Mouse (Mus musculus) cerebellum, adult 9-11 months (tissue): ENCODE data around the gene Phc1.
A peak's percentile ranks its signal among the peaks of the same experiment; 100 is the strongest.

Source experiments
- DNase-seq: peaks from one replicate; pipeline ENCODE4 v3.0.0; 2022

Gene Phc1

DNA sequence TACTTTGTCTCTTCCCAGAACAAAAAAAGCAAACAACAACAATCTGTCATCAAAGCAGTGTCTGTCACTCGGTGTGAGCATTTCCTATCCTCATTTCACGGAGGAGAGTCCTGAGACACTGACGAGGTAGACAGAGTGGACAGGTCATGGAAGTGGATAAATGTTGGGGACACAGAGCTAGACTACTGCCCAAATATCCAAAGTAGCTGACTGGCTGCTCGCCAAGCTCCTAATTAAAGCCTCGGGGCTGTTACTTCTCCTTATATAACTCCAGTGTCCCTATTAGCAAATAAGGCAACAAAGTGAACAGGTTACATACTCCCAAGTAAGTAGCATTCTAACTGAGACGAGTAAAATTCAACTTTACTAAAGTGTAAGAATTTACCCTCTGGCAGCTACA is 2.8 kb downstream of the Phc1 start:
- peak; percentile 30 for DNase-seq

DNA sequence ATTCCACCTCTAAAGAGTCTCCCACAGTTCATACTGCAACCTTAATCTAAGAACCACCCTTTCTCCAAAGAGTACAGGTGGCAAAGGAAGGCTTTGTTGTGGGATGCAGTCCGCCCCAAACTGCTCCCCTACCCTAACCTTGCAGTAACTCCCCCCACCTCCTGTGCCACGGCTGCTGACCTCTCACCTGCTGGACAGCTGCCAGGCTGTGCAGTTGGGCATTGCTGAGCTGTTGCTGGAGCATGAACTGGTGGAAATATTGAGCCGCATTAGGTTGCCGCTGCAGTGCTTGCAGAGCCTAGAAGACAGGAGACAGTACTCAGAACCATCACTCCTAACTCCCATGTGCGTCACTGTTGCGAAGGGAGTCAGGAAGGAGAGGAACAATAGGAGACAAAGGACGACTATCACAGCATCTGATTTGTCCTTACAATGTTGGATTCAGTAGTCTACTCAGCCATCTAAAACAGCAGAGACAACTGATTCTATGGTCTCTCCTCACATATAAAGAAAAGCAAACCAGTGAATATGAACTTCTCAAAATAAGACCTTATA is 5.5 kb downstream of the Phc1 start:
- no peak for DNase-seq

DNA sequence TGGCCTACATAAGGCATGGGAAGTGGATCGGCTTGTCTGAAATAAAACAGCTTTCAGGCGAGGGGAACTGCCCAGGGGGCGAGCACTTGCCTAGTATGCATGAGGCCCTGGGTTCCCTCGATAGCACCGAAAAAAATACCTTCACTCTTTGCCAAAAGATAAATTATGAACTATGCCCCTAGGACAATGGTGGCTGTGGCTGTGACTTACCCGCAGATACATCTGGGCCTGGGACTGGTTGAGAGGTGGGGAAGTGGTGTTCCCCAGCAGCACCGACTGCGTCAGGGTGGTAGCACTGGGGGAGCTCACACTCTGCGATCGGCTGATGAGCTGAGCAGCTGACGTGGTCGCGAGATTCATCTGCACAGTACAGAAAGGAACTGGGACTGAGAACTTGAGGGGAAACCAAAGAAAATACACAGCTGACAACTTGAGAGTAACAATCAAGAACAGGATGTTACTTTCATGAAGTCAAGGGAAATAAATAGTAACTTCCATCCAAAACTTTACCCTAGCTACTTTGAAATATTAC is 7.2 kb downstream of the Phc1 start:
- DNase-seq, result no peak

DNA sequence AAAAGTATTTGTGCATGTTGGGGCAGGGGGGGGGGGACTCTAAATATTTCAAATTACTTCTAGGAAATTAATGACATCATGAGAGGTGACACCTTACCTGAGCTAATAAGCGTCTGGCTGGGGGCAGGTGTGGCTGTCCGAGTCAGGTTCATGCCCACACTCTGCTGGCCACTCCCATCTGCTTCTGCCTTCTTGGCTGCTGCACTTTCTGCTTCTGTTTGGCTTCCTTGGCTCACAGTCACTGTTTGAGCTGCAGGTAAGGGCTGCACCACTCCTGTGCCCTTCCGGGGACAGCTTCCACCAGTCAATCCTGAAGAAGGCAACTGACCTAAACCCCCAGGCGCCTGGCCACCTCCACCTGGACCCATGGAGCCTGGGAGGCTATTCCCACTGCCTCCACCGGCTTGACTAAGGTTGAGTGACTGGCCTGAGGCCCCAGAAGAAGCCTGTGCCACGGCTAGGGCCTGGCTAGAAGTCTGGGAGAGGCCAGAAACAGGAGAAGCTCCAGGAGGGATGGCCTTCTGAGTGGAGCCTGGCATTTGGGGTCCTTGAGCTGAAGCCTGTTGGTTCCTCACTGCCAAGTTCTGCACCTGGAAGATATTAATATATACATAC is 14.9 kb downstream of the Phc1 start:
- no peak for DNase-seq

DNA sequence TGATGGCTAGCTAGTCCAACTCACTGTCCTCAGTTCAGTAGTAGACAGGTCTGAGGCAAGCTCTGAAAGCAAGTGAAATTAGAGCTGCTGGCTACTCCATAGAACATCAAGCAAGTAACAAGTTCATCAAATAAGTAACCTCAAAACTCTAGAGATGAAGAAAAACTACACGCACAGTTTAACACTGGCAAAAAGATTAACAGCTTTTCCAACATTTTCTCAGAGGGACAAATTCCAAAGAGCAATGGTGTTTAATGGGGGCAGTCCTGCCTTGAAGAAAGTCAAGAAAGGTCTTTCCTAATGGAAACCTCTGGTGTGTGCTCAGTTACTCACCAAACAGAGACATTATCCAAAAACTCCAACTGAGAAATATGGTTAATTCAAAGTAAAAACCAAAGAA is 21.6 kb downstream of the Phc1 start:
- no peak for DNase-seq

DNA sequence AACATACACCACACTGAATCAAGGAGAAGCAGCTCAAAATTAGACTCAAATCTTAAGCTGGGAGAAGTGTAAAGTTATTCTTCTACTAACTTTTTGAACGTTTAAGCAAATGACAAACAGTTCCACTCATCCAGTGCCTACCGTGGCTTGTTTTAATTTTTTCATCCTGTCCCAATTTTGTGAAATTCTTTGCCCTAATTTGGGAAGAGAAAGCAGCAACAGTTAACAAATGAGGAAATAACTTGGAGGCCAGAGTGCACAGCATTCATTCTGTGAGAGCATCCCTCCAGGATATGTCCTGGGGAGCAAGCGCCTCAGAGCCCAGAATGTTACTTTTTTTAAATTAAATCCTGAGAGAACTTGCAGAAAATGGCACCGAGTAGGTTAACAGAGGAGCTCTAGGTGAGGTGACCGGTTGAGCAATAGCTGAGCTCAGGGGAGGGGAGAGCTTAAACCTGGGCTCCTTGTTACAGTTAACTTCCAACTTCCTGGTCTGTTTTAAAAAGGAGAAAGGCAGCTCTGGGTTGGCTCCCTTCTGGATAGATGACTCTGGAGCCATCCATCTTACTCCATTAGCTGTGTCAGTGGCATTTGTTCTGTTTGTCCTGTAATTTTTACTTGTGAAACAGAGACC is 30.1 kb downstream of the Phc1 start:
- DNase-seq, result no peak

DNA sequence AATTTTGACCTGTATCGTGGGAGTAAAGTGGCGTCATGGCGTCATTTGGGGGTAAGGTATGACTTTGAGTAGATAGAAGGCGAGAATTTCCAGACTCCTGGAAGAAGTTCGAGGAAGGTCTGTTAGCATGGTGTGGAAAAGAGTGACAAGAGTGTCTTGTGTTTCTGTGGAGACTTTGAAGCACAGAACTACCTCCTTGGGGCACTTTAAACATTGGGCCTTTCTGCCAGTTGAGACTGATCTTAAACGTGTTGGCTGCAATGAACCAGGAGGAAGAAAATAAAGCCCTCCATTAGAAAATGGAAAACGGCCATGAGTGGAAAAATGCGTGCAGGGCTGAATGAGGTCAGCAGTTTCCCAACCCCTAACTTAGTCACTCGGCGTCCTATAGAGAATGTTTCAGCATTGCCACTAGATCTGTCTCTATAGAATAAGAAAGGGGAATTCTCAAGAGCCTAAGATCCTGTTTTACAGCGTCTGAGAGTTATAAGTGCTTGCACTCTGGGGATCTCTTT is 30.9 kb downstream of the Phc1 start:
- peak; percentile 28 for DNase-seq

DNA sequence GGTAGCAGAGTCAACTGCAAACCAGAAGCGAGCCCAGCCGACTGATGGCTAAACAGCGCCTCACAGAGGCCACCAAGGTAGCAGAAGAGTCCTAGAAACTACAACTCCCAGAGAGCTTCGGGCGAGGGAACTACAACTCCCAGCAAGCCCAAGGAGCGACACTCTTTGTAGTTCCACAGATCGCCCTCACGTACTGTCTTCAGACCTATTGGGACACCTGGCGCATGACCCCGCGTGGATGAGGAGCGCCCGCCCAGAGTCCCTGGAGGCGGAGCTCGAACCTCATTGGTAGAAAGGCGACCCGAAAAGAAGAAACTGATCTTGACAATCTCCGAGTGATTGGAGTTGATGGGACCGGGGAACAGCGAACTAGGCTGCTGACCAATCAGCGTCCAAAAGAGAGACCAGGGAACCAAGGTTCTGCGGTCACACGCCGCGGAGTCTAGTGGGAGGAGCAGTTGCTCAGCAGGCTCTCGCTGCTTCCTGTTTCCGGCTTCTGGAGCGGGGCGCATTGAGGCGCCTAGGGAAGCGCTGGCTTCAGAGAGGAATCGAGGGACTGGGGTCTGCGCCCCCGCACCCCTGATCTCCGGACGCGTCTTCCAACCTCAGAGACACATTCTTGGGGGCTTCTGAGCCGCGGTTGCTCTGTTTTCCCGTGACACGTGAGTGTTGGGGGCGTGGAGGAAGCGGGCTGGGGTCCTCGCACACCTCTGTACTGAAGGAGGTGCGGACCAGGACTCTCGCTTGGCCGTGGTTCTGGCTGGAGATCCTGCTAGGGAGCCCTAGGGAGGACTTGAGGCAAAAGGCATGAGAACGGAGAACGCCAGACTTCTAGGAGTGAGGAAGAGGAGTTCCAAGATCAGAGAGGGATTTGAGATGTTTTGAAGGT is 31.6 kb downstream of the Phc1 start, which contains the start of gene M6pr:
M6pr (plus strand) TSS at position 216 of the 889 bp plus-strand sequence.
- peak; percentile 99 for DNase-seq

DNA sequence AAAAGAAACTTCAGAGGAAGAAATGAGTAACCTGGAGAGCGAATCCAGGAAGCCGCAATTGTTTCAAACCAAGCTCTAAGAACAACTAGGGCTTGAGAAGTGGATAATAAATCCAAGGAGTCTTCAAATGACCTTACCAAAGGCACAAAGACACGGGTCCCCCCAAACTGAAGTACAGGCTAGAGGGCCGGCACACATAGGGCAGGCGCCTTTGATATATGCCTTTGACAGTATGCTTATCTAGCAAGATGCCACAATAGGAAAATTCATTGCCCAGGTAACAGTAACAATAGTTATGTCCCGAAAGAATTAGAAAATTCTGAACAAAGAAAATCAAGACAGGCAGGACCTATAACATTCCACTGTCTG is 32.2 kb downstream of the Phc1 start:
- DNase-seq, result no peak

DNA sequence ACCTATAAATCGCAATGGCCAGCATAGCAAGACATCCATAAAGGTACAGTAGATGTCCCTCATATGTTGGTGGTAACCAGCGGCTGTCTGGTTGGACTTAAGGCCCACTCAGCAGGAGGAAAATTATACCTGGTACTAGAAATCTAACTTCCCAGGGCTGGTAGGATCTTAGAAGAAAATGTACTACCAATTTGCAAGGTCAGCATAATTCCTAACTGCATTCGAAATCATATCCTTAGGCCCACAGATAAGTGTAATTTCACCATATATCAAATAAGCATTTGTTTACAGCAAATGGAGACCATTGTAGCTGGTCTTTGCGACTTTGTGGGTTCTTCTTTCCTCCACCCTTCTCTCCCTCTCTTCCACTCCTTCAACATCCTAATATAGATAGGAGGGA is 33.7 kb downstream of the Phc1 start:
- no peak for DNase-seq

DNA sequence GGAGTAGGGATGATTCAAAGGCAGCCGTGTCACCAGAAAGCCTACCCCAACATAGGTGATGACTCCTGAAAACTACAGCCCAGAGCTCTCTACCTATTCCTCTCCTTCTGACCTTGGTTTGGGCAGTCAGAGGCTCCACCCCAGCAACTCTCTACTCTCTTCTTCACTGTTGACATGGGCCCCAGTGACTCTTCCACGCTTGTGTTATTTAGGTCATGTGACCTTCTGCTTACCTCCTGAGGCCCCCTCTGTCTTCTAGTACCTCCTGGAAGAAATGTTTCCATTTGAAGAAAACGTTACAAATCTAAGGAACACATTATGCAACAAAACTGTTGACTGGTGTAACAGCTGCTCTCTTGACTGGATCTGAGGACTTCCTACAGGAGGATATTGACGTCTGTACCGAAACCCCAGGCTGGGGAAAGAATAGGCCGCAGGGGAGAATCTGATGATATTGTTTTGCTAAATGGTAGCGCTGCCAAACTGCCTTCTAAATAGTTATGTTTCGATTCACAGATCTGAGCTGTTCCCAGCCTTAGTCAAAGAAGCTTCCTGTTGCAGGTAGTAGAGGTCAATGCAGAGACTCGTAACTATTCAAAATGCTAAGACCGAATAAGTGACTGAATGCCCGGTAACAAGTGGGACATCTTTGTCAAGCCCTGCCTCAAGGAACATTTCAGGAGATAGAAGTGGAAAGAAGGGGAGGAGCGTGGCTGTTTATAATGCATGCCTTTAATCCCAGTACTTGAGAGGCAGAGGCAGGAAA is 35.4 kb downstream of the Phc1 start:
- no peak for DNase-seq

DNA sequence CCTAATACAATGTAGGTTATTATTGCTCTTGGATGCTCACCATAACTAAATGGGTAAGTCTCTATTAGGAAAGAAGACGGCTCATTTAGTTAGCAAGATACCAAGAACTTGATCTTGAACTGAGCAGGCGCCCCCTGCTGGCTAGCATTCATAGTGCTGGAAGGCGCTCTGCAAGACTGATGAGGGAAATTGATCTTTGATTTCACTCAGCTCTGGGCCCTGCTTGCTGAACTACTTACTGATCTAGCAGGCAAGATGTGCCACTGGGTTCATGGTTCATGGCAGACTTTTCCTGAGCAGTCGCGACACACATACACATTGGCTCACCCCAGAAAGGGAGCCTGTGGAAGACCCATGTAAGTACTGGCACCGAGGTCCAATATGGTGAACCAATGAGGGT is 36.0 kb downstream of the Phc1 start:
- DNase-seq, result peak; percentile 50

DNA sequence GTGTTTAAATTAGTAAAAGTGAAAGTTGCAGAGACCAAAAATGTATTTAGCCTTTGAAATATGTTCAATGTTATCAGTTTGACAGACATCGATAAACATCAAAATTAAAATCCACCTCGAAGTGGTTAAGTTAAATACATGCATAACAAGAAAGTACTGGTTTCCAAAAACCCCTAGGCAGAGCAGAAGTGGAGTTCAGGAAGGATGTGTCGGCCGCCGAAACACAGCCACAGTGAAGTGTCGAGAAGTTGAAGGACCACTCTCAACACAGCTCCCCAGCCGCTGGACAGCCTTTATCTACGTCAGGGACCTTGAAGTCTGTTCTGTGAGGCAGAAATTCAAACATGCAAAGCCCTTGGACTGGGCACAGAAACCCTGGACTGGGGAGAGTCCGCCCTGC is 36.8 kb downstream of the Phc1 start:
- DNase-seq, result no peak

DNA sequence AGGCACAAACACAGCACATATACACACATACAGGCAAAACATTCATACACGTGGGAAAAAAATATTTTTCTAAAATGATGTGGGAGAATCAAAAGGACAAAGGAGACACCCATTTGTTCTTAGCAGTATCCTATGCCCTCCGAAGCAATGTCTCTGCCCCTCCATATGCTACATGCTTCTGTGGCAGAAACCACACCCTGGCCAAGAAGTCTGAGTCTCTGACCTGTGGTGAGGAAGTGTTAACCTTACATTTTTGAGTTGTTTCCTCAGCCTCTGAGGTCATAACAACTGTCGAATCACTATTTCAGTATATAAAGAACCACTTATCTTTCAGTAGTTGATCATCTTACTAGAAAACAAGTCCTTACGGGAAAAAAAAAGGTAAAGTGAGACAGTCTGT is 37.7 kb downstream of the Phc1 start:
- no peak for DNase-seq

DNA sequence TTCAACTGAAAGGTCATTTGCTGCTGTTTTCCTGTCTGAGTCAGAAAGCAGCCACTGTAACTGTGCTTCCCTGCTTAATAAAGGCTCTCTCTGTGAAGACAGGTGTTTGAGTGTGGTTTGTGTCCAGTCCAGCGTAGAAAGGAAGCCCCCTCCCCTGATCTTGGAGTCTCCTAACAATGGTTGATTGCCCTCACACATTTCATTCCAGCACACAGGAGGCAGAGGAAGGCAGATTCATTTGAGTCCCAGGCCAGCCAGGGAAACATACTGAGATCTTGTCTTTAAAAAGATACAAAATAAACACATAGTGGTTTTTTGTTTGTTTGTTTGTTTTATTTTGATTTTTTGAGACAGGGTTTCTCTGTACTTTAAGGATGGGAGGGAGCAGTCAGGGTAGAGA is 38.2 kb downstream of the Phc1 start:
- no peak for DNase-seq

DNA sequence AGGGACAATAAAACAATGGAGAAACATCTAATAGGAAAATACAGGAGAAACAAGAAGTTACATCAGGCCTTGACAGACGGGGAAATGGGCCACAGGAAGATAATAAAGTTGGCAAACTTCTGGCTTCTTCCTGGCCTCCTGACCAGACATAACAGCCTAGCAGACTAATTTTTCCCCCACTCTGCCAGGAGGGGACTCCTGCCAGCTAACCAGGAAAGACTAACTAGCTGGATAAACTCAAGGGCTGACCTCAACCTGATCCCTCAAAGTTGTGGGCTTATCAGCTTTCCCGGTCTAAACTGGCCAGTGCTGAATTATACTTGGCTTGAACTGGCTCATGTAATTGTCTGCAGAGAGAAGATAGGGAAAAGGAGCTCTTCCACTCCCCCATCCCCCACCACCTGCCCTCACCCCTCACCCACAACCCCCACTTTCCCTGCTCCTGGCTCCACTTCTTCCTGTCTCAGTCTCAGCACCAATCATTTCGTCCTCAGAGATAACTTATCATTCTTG is 40.7 kb downstream of the Phc1 start:
- DNase-seq, result no peak

DNA sequence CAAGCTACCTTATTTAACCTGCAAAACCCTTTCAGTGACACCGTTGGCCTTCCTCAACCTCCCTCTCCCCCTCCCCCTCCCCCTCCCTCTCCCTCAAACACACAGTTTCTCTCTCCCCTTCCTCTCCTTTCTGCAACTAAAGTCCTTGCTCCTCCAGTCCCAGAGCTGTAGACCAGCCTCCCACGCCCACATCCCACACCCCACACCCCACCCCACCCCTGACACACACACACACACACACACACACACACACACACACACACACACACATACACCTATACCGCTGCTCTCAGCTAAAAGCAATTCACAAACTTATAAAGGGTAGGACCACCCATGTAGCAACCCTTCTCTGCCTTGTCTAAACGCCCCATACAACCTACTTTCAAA is 42.1 kb downstream of the Phc1 start:
- no peak for DNase-seq

DNA sequence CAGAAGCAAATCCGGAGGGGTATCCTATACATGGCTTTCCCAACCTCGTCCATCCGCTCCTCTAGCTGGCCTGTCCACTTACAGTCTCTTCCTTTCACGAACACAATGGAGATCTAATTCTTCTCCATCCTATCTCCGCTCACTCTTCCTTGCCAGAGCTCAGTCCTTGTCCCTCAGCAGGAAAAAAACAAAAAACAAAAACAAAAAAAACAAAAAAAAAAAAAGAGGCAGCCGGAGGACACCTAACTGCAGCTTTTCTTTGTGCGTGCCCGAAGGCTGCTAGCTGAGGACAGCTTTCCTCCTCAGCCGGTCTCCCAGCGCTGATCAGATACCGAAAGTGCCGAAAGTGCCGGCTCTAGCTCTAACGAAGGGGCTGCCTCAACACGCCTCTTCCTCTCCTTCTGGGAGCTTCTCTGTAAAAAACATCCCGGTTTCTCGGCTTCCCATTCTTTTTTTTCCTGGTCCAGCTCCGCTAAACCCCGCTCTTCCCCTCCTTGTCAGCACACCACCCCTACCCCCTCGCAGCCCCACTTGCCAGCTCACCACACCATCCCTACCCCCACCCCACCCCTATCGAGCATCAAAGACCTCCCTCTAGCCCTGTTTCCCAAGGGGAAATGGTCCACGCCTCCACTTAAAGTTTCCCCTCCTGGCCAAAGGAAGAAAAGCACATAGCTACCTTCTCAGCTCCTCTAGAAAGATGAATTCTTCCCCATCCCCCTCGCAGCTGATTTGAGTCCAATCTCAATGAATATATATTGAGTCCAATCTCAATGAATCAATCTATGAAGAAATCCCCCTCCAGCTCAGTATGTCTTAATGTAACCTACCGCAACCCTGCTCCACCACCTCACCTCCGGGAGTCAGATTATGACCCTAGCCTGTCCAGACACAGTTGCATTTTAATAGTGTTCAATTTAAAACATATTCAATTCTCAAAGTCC is 42.8 kb downstream of the Phc1 start:
- DNase-seq, result no peak

DNA sequence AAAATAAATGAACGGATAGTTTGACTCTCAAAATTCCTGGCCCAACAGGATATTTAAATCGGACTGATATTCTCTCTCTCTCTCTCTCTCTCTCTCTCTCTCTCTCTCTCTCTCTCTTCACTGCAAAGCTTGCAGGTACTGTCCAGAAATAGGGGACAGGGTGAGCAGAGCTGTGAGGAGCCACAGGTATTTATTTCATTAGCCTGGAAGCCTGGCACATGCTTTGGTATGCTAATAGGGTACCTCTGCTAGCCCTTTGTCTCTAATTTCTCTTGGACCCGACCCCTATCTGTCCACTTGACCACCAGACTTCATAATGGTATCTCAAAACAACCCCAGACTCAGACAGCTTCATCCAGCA is 43.5 kb downstream of the Phc1 start:
- no peak for DNase-seq

DNA sequence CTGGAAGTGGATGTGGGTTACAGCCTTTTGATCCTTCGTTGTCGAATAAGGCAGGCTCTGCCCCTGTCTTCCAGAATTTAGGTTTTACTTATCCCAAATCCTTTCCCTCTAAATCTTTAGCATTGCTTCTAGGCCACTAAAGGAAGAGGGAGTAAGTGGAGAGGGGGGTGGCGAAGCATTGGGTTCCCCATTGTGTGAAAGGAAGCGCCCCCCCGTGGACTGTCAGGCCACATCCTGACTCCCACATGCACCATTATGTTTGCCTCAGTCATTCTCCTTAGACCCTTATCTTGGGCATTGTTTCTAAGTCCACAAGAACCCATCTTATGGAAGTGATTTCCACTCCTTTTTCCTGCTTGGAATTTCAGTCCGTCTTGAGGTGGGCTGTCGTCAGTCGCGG is 45.1 kb downstream of the Phc1 start:
- DNase-seq, result no peak

DNA sequence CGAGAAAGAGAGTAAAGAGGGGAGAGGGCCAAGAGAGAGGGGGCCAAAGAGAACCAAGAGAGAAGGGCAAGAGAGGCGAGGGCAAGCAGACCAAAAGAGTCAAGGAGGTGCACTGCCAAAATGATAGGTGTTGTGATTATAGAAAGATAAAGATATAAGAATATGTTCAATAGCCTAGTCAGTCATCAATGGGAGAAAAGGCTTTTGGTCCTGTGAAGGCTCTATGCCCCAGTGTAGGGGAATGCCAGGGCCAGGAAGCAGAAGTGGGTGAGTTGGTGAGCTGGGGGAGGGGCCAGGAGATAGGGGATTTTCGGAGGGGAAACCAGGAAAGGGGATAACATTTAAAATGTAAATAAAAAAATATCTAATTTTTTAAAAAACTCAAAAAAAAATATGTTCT is 46.1 kb downstream of the Phc1 start:
- DNase-seq, result no peak
